Mouse (Mus musculus): ENCODE results near the gene Skida1. TPM values are rescaled to one million over a fixed set of nuclear protein-coding genes. Genes with fewer than 3 reads are reported as not detected.
A peak's percentile ranks its signal among the peaks of the same experiment; 100 is the strongest.

Gene Skida1
- total RNA-seq, 2 experiments from 2014 or later, result 1.00 to 1.0 TPM

DNA sequence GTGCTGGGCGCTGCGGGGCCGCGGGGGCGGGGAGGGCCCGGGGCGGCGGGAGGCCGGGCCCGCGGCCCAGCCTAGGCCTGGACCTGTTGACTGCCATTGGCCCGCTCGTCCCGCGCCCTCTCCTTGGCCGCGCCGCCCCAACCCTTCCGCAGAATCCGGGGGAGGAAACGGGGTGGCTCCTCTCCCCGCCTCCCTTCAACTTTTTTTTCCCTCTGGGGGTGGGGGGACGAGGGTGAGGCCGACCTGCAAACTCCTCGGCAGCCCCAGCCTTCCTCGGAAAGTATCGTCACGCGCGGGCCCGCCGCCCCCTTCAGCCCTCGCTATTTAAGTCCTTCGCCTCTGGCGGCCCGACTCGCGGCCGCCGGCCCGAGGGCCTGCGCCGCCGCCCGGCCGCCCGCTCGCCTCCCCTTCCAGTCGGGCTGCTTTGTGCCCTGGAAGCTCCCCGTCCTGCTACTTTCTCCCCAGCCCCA is 8.0 kb upstream of the Skida1 start:
- peak; percentile 96 for DNase-seq
- intact Hi-C loops (cut with DNase I; ENCODE audit: low total_unique reads), result no loop called here

DNA sequence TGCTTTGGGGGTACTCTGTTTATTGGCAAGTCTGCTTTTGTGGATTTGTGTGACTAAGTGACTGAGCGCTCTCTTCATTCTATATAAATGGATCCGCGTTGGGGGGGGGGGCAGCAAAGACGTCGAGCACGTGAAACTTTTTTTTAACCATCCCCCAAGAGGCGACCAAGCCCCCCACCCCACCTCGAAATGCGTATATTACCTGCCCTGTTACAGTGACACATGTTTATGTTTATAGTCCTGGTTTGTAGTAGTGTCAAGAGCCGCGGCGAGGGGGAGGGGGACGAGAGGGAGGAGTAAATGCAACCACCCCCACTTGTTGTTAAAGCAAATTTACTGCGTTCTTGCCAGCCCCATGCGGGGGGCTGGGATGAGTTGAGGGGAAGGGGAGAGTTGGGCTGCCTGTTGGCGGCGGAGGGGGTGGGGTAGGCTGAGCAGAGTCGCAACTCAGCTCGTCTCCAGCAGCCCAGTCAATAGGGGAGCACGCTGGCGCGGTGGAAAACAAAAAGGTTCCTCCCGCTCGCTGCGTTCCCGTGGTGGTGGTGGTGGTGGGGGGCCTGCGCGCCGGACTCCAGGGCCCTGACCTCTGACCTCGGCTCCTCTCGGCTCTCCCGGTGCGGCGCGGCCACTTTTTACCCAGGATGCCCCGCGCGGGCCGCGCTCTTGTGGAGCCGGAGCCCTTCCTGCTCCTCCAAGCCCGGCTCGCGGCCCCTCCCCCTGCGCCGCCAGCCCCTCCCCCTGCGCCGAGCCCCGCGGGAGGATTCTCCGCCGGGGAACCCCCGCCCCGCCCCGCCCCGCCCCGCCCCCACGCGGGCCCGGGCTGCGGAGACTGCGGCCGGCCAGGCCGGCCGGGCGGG is 7.3 kb upstream of the Skida1 start:
- intact Hi-C loops (cut with DNase I; ENCODE audit: low total_unique reads), result no loop called here

DNA sequence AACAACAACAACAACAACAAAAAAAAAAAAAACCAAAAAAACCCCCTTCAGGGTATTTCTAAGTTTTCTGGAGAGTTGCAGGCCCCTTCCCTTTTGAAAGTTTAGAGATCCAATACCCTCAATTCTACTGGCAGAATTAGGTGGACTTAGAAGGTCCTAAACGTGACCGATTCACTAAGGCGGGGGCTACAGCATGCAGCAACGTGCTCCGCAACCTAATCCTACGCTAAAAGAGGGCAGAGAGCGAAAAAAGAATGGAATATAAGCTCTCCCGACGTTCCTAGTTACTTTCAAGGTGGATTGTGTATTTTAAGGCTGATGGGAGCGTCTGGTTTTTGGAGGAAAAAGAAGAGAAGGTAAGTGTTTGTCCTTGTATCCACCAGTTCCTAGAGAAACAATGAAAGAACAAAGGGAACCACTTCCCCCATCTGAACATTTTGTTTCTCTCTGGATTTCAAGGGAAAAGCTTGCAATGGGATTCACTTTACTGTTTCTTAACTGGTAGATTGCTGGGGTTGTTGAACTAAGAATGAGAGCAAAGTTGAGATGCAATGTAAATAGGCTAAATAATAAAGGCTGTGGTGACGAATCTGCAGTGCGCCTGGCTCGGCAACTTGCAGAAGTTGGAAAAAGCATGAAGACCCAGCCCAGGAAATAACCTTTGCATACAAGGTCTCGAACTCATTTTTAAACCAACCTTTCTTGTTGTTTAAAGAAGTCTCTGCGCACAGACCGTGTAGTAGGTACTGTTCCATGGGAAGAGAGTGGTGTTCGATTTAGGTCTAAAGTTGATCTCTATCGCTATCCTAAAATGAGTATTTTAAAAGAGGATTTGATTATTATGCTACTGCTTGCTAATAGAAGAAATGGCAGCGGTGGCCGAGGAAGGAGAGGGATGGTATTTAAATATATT is 6.4 kb upstream of the Skida1 start, which contains the start of gene Mllt10:
Mllt10 (plus strand) TSS at position 222 of the 913 bp plus-strand sequence.
- intact Hi-C loops (cut with DNase I; ENCODE audit: low total_unique reads), result no loop called here
- no peak for DNase-seq

More for the DNA sequence above, 7.3 kb upstream of the Skida1 start:
- peak; percentile 97 for DNase-seq

DNA sequence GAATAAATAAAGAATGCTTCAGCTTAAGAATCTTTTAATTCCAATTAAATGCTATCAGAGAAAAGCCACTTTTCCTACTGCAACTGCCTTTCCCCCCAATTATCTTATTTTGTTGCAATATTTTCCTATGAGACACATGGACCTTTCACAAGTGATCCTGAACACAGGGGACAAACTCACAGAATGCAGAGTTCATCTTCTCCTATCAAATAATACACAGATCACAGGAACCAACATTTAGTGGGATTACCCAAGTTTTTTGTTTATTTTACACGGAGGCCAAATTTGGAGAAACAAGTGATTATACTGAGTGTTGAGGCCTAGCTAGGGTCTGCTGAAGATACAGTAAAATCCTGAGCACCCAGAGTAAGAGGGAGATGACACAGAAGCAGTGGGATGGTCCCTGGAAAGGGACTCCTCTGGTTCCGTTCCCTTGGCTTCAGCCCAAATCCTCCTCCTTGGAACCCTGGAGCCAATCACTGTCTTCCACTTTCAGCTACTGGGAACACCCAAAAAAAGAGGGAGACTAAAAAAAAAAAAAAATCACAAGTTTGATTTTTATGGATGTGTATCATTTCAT is 5.2 kb upstream of the Skida1 start:
- DNase-seq, result peak; percentile 56
- intact Hi-C loops (cut with DNase I; ENCODE audit: low total_unique reads), result no loop called here

DNA sequence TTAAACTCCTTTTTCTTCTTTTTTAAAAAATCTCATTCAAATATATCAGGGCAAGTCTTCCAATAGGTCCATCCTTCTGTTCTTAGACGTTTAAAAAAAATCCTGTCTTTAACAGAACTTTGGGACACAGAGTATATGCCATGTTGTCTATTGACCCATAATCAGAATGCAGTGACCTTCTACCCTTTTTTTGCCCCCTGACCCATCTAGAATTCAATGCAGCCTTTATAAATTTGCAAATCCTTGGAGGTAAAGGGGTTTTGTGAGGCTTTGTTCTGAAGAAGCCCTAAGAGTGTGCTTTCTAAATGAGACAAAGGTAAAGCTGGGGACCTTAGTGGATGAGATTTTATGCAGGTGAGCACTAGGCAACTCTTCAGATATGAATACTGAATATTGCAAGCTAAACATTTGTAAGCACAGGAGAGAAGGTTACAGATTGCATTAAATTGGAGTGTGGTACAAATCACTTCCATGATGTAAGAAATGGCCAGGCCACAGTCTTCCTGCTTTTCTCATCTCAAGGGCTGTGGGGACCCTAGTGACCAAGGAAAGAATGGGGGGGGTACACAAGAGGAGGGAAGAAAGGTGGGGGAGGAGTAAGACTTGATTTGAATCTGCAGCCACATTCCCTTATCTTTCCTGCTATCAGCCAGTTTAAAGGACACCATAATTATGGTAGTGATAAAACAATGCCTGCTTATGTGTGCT is 4.5 kb upstream of the Skida1 start:
- DNase-seq, result no peak
- intact Hi-C loops (cut with DNase I; ENCODE audit: low total_unique reads), result no loop called here

DNA sequence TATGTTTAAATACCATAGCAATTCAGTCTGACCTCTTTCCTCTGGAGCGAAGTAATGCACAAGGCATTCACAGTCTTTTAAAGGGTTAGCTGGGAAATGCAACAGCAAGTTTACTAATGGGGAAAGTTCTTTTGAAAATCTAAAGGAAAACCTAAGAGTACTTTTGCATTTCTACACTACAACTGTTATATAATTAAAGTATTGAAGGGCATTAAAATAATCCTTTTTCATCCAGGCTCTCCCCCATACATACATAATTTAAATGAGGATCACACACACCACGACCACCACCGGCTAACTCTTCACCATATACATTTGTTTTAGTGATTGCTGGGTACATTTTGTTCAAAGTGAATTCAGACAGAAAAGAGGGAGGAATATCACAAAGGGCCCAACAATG is 3.7 kb upstream of the Skida1 start:
- DNase-seq, result no peak
- intact Hi-C loops (cut with DNase I; ENCODE audit: low total_unique reads), result no loop called here

DNA sequence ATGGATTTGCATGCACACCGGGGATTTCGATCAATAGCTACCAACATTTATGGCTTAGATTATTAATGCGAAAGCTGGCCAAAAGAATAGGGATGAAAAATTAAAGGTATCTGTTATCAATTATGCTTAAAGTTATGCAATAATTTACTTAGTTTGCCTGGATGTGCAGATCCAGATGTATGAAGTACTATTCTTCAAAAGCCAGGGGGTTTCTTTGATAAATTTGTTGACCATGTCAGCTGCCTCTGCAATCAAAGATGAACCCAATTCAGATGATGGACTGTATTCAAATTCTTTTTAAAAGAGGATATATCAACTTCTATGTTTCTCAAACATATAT is 3.0 kb upstream of the Skida1 start:
- intact Hi-C loops (cut with DNase I; ENCODE audit: low total_unique reads), result no loop called here
- no peak for DNase-seq

DNA sequence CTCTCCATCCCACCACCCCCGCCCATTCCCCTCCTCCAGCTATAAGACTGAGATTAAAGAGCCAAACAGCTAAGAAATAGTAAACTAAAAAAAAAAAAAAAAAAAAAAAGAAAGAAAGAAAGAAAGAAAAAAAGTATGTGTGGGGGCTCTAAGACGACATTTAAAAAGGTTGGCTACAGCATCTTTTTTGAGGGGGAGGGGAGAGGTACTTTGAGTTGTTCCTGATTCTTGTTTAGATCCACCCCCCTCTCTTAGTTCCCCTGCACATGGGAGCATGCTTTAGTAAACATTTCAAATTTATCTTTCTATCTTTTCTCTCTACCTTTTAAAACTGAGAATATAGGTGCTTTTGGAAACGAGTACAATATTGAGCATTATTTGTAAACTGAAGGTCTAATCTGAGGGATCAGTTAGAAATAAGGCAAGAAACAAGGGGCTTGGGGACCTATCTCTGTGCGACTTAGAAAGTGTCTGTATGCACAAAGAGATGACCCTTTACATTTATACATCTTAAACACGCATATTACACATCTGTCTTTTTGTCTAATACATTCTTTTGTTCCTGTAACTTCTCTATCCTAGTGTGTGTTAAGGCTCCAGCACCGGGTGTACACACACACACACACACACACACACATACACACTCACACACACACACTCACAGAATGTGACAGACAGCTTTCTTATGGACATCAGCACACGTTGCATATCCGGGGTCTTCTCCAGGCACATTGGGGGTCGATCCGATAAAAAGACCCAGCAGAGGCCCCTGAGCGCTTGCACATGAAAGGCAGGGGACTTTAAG is 2.4 kb upstream of the Skida1 start:
- DNase-seq, result no peak

DNA sequence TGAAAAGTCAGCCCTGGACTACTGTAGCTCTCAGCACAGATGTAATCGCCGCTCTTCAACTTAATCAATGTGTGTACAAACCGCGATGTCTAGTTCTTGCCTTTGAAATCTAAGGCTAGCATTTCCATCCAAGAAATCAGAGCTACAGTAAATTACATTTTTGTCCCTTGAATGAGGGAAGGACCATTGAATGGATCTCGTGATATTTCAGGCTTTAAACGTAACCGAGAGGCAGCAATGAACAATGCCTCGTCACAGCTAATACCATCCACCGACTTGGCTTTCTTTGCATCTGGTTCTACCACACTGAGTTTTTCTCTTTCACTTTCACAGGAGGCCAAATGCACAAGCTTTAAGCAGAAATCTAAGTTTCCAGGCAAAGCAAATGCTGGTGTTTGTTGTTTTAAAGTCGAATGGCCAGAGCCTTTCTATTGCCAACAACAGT is 1.7 kb upstream of the Skida1 start:
- intact Hi-C loops (cut with DNase I; ENCODE audit: low total_unique reads), result no loop called here
- DNase-seq, result no peak

More for the DNA sequence above, 2.4 kb upstream of the Skida1 start:
- intact Hi-C loops (cut with DNase I; ENCODE audit: low total_unique reads), result no loop called here

DNA sequence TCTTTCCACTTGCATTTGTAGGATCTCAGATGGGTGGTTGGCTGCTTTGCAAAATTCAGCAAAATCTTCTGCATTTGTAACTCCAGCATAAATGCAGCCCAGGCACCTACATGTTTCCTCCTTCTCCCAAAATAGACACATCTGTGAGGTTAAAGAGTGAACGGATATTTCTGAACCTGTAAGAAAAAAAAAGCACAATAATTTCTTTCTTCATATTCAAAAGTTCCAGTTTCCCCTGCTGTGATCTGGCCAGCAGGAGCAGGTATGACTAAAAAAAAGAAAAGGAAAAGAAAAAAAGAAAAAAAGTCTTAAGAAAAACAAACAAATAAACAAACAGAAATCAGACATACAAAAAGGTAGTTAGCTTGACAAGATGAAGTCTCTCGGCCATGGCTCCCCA is 1.2 kb upstream of the Skida1 start:
- intact Hi-C loops (cut with DNase I; ENCODE audit: low total_unique reads), result no loop called here
- no peak for DNase-seq

DNA sequence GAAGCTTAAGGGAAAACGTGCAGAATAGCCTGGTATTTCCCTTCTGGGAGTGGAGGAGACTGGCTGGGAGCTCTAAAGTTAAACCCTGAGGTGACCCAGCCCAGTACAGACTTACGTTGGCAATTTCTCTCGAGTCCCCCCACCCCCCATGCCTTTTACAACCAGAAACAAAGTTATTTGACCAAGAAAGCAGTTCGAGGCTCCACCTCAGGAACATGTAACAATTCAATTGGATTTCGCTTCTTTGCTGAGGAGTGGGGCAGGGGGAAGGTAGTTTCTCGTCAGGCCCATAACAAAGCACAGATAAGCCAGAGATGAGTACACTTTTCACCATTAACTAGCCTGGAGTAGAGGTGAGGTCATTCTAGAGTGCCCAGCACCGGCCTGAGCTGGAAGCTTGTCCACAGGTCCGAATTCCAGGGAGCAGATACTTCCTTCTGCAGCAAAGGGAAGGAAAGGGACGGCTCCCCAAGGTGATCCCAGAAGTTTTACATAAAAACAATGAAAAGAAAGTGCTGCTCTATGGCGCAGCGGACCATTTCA is 499 bp upstream of the Skida1 start:
- no peak for DNase-seq
- intact Hi-C loops (cut with DNase I; ENCODE audit: low total_unique reads), result loop anchor here (10.0 kb wide), 1 partner anchor 715 kb away; no protein-coding TSS in a partner anchor

DNA sequence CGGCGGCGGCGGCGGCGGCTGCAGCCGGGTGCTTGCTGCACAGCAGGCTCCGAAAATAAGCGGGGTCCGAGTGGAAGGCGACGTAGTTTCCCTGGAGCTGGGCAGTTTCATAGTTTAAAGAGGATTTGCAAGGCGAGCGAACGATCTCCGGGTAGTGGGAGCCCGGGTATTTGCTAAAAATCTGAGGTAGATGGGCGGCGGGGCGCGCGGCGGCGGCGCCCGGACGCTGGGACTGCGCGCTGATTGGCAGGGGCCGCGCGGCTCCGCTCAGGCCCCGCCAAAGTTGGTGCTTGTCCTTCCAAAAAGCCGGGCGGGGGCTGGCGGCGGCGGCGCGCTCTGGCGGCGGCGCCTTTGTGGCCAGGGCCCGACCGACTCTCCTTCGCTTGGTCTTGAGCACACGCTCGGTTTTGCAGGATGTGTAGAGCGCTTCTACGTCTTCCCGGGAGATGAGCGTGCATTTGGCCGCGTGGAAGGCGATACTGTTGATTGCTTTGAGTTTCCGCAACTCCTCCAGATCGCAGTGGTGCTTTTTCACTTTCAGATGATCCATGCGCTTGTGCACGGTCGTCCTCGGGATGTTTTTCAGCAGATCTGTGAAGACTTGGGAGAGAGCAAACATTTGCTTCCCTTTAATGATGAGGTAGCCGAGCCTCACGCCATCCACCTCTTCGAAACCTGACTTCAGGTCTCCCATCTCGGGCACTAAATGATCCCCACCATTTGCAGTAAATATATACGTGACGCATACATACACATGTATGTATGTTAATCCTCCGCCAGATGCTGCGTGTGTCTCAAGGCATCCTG is 1.0 kb downstream of the Skida1 start:
- intact Hi-C loops (cut with DNase I; ENCODE audit: low total_unique reads), result loop anchor here (10.0 kb wide), 1 partner anchor 717 kb away; no protein-coding TSS in a partner anchor
- DNase-seq, result peak; percentile 83

DNA sequence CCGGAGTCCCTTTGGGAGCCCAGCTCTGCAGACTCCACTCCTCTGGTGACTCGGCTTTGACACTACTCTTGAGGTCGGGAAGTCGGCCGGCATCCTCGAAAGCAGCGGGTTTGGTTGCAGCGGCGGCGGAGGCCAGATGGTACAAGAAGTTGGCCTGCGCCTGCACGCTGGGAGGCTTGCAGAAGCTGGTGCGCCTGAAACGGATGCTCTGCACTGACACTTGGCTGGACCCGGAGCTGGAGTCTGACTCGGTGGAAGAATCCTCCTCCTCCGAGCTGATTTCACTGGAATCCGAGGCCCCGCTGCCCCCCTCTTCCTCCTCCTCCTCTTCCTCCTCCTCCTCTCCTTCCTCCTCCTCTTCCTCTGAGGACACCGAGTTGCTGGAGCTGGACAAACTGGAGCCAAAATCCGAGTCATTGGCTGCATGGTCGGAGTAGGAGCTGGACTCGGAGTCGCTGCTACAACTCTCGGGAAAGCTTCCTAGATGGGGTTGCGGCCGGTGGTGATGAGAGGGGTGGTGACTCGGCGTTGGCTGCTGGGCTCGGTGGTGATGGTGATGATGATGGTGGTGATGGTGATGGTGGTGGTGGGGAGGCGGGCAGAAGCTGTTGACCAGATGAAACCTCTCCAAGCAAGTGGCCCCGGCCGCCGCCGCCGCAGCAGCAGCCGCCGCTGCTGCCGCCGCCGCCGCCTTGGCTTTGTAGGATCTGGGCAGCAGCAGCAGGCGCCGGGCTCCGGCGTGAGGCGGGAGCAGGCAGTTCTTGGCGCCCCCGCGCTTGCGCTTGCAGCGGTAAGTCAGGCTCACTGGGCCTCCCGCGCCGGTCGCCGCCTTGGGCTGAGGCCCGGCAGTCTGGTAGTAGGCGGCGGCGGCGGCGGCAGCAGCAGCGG is 1.8 kb downstream of the Skida1 start:
- intact Hi-C loops (cut with DNase I; ENCODE audit: low total_unique reads), result loop anchor here (10.0 kb wide), 1 partner anchor 718 kb away; no protein-coding TSS in a partner anchor
- DNase-seq, result peak; percentile 80

DNA sequence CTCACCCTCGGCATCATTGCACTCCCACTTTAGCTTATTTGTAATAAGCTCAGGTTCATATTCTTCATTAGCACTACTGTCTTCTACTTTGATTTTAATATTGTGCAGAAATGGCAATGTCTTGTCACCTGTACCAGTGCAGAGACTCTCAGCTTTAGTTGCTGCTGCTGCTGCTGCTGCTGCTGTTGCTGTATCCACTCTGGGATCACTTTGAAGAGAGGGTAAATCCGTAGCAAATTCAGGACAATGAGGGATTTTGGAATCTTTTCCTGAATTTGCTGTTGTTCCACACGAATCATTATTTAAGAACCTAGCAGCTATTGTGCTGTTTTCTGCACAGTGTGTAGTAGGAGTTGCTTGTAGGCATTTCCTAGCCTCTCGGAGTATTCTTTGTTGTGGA is 2.7 kb downstream of the Skida1 start:
- intact Hi-C loops (cut with DNase I; ENCODE audit: low total_unique reads), result loop anchor here (10.0 kb wide), 1 partner anchor 719 kb away; no protein-coding TSS in a partner anchor
- no peak for DNase-seq

DNA sequence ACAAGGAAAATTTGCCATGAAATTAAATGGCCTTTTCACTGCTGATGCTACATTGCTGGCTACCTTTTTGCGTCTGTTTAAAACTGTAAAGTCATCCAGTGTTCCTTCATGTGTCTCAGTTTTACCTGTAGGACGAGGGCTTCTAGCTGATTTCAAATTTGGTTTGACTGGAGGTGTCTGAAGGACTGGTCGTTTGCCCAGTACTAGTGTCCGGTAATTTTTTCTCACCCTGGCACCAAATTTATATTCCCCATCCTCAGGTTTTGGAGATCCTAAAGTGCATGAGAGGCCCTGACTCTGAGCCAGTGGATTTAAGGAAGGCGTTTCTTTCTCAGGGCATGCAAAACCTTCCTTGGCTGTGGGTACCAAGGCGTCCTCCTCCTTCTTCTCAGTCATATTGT is 3.1 kb downstream of the Skida1 start:
- DNase-seq, result no peak
- intact Hi-C loops (cut with DNase I; ENCODE audit: low total_unique reads), result loop anchor here (10.0 kb wide), 1 partner anchor 719 kb away; no protein-coding TSS in a partner anchor

DNA sequence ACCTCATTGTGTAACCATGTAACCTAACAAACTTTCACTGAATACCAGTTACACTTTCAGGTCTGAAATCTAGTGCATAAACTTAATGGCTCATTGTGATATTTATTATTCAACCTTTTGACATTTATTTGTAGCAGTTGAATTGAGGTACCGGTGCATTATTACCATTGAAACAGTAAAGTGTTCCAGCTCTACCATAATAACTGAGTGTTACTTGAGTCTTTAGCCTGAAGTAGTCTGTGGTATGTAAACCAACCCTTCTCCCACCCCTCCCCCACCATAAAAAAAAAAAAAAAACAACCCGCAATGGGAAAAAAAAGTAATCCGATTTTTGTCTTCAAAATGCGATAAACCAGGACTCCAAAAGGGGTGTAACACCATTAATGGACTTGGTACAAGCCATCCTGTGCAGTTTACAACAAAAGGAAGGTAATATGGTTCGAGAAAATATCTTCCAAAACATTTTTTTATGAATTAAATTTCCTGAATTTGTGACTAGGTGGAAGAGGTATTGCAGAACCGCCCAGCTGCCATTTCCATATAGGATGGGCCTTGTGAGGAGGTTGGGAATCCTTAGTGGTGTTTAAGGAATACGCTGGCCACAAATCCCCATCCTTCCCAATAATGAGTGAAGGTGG is 3.6 kb downstream of the Skida1 start:
- intact Hi-C loops (cut with DNase I; ENCODE audit: low total_unique reads), result loop anchor here (10.0 kb wide), 1 partner anchor 720 kb away; no protein-coding TSS in a partner anchor
- DNase-seq, result no peak

Measured in gastrocnemius, postnatal 14 days (tissue).